Mouse (Mus musculus) intestine, embryonic 14.5 days (tissue): Measurements from ENCODE around the gene Aurkb. TPM values are rescaled to one million over a fixed set of nuclear protein-coding genes. Genes with fewer than 3 reads are reported as not detected.
"Not testable (repeated sequence)": the region's sequence is repeated elsewhere in the genome, so short reads cannot be mapped to it uniquely, and the experiment has no call there.

ENCODE experiments used
- ATAC-seq: fragments of 200-750 bp; cut with Nextera tagmentation; replicated peaks from 2 replicates; pipeline ENCODE4 v1.8.0; 2017; ENCODE audit warnings: low read depth, moderate number of reproducible peaks, moderate TSS enrichment, moderate library complexity; ENCODE audit not compliant: low FRiP score, low TSS enrichment
- DNase-seq: peaks from one replicate; pipeline ENCODE4 v3.0.0-alpha.2; 2018; ENCODE audit warnings: low spot score
- H3K27ac ChIP-seq: fragments of 300-500 bp; sonication (generic); 2 replicates; pipeline ENCODE4 v1.5.1; 2014; ENCODE audit warnings: low read depth, mild to moderate bottlenecking, control low read depth
- H3K27me3 ChIP-seq: fragments of 300-500 bp; sonication (generic); replicated peaks from 2 replicates; pipeline ENCODE4 v1.6.1; 2014; ENCODE audit warnings: low read length, control low read depth; ENCODE audit not compliant: control insufficient read depth, insufficient read depth
- H3K36me3 ChIP-seq: fragments of 300-500 bp; sonication (generic); 2 replicates; pipeline ENCODE4 v1.6.1; 2014; ENCODE audit warnings: low read length, control low read depth; ENCODE audit not compliant: control insufficient read depth, insufficient read depth
- H3K4me1 ChIP-seq: fragments of 300-500 bp; sonication (generic); replicated peaks from 2 replicates; pipeline ENCODE4 v1.6.1; 2014; ENCODE audit warnings: low read length, control low read depth, mixed read lengths; ENCODE audit not compliant: control insufficient read depth, insufficient read depth
- H3K4me2 ChIP-seq: fragments of 300-500 bp; sonication (generic); 2 replicates; pipeline ENCODE4 v1.6.1; 2014; ENCODE audit warnings: low read length
- H3K4me3 ChIP-seq: fragments of 300-500 bp; sonication (generic); 2 replicates; pipeline ENCODE4 v1.5.1; 2014; ENCODE audit warnings: low read depth, low read length, control low read depth, mixed read lengths
- H3K9ac ChIP-seq: fragments of 300-500 bp; sonication (generic); 2 replicates; pipeline ENCODE4 v1.6.1; 2014; ENCODE audit warnings: mild to moderate bottlenecking, low read length
- H3K9me3 ChIP-seq: fragments of 300-500 bp; sonication (generic); 2 replicates; pipeline ENCODE4 v1.6.1; 2016; ENCODE audit warnings: low read length, control low read depth; ENCODE audit not compliant: control insufficient read depth
- WGBS: fragments of 180-500 bp; shearing (Covaris S2); extraction: QIAGEN DNeasy Blood & Tissue Kit; methylation state at CpG from one replicate; pipeline ENCODE4 v1.1.7; 2014; 5-methylcytosine and 5-hydroxymethylcytosine counted together
- polyA plus RNA-seq: library from polyadenylated mRNA; unstranded; fragments of >200 nt; fragmentation: Nextera tagmentation; extraction: Ambion mirVana; gene quantifications from 2 replicates; pipeline ENCODE4 v1.2.1, GENCODE M21; 2014

Aurkb gene
- 150 and 170 TPM in 2 replicates for polyA plus RNA-seq

DNA sequence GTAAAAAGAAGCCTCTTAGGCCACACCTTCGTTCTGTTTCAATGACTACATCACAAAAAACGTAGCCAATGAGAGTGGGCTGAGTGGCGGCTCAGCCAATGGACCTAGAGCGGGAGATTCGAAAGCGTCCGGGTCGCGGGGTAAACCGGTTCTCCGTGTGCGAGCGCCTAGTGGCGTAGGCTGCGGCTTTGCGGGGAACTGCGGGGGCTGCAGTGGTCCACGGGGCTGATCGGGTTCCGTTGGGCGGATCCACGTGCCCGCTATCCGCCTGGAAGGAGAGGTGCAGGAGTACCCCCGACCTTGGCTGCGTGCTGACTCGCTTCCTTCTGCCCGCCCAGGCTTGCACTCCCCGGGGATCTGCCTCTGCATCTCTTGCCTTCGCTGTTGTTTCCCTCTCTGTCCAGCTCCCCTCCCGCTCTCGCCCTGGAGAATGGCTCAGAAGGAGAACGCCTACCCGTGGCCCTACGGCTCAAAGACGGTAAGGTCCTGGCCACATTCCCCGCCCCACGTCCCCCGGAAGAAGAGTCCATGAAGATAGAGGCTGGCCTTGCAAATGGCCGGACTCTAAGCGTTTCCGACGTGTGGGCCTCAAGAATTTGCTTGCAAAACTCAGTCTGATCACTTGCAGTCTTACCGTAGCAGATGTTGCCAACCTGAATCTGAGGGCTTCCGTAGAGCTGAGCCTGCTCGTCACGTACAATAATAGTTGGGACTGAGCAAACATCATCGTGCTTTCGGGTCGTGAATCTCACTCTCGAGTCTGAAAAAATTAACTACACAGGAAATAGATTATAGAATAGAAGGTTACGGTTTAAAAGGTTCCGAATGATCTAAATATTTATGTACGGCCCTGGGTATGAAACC lies at the start of gene Aurkb:
TSS of gene Aurkb (plus strand) at position 117 of the 864 bp plus-strand sequence.
- Histone ChIP-seq H3K27me3 (no peaks in the 10 kb centered on the region), H3K4me3 (peak within 1 kb of the TSS; percentile 94), H3K27ac (peak within 1 kb of the TSS; percentile 91), H3K9ac (peak within 1 kb of the TSS; percentile 81), H3K9me3 (no peaks in the 10 kb centered on the region), H3K36me3 (peaks cover 35% of the 10 kb centered on the region), H3K4me2 (peak within 1 kb of the TSS; percentile 88), H3K4me1 (peaks cover 15% of the 10 kb centered on the region)
- DNase-seq (peak; percentile 90), ATAC-seq (peak; percentile 59)
- WGBS, result under 1% methylated on average over 54 of the region's 54 CpGs

GRCm38 (mm10) chr11:68997080-68997479 lies 48.4 kb upstream of the Aurkb start:
- ATAC-seq (no peak), DNase-seq (no peak)
- Histone ChIP-seq H3K9me3 (no peaks in the 10 kb centered on the region), H3K4me1 (no peaks in the 10 kb centered on the region), H3K9ac (no peak overlapping the region), H3K4me3 (no peak overlapping the region), H3K27ac (no peak overlapping the region), H3K4me2 (no peak overlapping the region), H3K36me3 (peaks cover 98% of the 10 kb centered on the region), H3K27me3 (no peaks in the 10 kb centered on the region)
- WGBS, result 95% methylated on average over 4 of the region's 4 CpGs

- not testable (repeated sequence) for H3K4me3 ChIP-seq, H3K9me3 ChIP-seq, H3K9ac ChIP-seq, H3K4me2 ChIP-seq, H3K27ac ChIP-seq, DNase-seq, H3K27me3 ChIP-seq, H3K4me1 ChIP-seq, ATAC-seq
- 93% methylated on average over 4 of the region's 4 CpGs for WGBS
- peaks cover 67% of the 10 kb centered on the region for H3K36me3 ChIP-seq
These were observed 42.7 kb upstream of the Aurkb start for GRCm38 (mm10) chr11:69002782-69003181.

GRCm38 (mm10) chr11:69003592-69003991 lies 41.9 kb upstream of the Aurkb start:
- Histone ChIP-seq H3K9ac (no peak overlapping the region), H3K27me3 (no peaks in the 10 kb centered on the region), H3K27ac (no peak overlapping the region), H3K9me3 (no peaks in the 10 kb centered on the region), H3K36me3 (peaks cover 59% of the 10 kb centered on the region), H3K4me3 (no peak overlapping the region), H3K4me1 (peaks cover 8% of the 10 kb centered on the region; the same call in 1 of the 2 replicates), H3K4me2 (no peak overlapping the region)
- WGBS, result 61% methylated on average over 4 of the region's 4 CpGs
- ATAC-seq, result no peak
- no peak for DNase-seq

DNA sequence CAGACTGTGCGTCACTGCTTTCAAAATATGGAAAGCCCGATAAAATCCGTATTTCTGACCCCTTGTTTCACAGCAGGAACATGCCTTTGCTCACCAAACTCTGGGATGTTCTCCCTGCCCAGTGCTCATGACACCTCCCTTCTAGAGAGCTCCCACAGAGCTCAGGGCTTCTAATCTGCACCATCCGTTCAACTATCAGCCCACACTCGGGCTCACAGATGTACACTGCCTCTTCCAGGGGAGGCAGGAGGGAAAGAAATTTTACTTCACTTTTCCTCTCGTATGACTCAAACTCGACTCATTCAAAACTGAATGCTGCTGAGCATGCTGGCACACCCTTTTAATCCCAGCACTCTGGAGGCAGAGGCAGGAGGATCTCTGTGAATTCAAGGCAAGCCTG lies 40.3 kb upstream of the Aurkb start:
- Histone ChIP-seq H3K9me3 (no peaks in the 10 kb centered on the region), H3K4me3 (no peak overlapping the region), H3K27ac (no peak overlapping the region), H3K27me3 (no peaks in the 10 kb centered on the region), H3K9ac (no peak overlapping the region), H3K4me1 (peaks cover 9% of the 10 kb centered on the region; the same call in 1 of the 2 replicates), H3K4me2 (no peak overlapping the region), H3K36me3 (peaks cover 43% of the 10 kb centered on the region)
- no peak for ATAC-seq
- no peak for DNase-seq
- WGBS, result 82% methylated on average over 7 of the region's 7 CpGs

- ATAC-seq, DNase-seq, H3K27me3 ChIP-seq, H3K27ac ChIP-seq, H3K9ac ChIP-seq, H3K4me3 ChIP-seq, H3K9me3 ChIP-seq, H3K4me2 ChIP-seq: not testable (repeated sequence)
- Histone ChIP-seq H3K4me1 (peaks cover 11% of the 10 kb centered on the region; the same call in 1 of the 2 replicates), H3K36me3 (peaks cover 29% of the 10 kb centered on the region)
These were observed 38.9 kb upstream of the Aurkb start for GRCm38 (mm10) chr11:69006575-69006974.

GRCm38 (mm10) chr11:69008182-69009121 lies 37.0 kb upstream of the Aurkb start, which contains the start of gene Pfas:
Gene Pfas, minus strand, starts transcription at chr11:69008460.
- ATAC-seq, result peak; percentile 86
- DNase-seq, result peak; percentile 98
- WGBS, result 9% methylated on average over 38 of the region's 38 CpGs
- Histone ChIP-seq H3K4me2 (peak within 1 kb of the TSS; percentile 80), H3K4me3 (peak within 1 kb of the TSS; percentile 94), H3K27ac (peak within 1 kb of the TSS; percentile 74), H3K9ac (peak within 1 kb of the TSS; percentile 85), H3K27me3 (no peaks in the 10 kb centered on the region), H3K36me3 (peaks cover 11% of the 10 kb centered on the region), H3K9me3 (no peaks in the 10 kb centered on the region), H3K4me1 (peaks cover 13% of the 10 kb centered on the region; the same call in 1 of the 2 replicates)

DNA sequence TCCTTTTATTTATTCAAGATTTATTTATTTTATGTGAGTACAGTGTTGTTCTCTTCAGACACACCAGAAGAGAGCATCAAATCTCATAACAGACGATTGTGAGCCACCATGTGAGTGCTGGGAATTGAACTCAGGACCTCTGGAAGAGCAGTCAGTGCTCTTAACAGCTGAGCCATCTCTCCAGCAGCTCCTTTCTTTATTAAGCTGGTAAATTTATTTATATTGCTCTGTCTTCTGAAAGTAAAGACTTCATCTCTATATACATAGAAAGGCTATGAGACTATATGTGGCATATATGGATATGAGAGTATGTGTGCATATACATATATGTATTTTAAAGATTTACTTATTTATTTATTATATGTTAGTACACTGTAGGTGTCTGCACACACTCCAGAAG lies 35.9 kb upstream of the Aurkb start:
- DNase-seq (no peak), ATAC-seq (no peak)
- H3K4me1 ChIP-seq, result peaks cover 13% of the 10 kb centered on the region; the same call in 1 of the 2 replicates
- H3K27ac ChIP-seq, result no peak overlapping the region
- no peaks in the 10 kb centered on the region for H3K9me3 ChIP-seq
- H3K4me3 ChIP-seq, result no peak overlapping the region
- no peaks in the 10 kb centered on the region for H3K27me3 ChIP-seq
- H3K9ac ChIP-seq, result no peak overlapping the region
- WGBS, result 94% methylated on average over 1 of the region's 1 CpGs
- 0 out of 2 replicates have a peak, but pooled peaks cover 4% of the 10 kb centered on the region for H3K36me3 ChIP-seq
- H3K4me2 ChIP-seq, result no peak overlapping the region
